Mouse (Mus musculus) small intestine, adult 2 months (tissue): ENCODE measurements around the gene Plin2.
"Not testable (repeated sequence)": the region's sequence is repeated elsewhere in the genome, so short reads cannot be mapped to it uniquely, and the experiment has no call there.

ENCODE experiments used
- CTCF ChIP-seq: fragments of 200-500 bp; IDR thresholded peaks from 2 replicates; pipeline ENCODE4 v1.5.1; 2012; ENCODE audit warnings: low read depth, mild to moderate bottlenecking, control low read depth, inconsistent platforms, low read length, moderate library complexity, mixed read lengths; ENCODE audit not compliant: insufficient replicate concordance, insufficient read length; ENCODE audit errors: extremely low read depth
- POLR2A ChIP-seq: fragments of 200-500 bp; IDR thresholded peaks from 2 replicates; pipeline ENCODE4 v1.6.1; 2012; ENCODE audit warnings: low read depth, mild to moderate bottlenecking, control low read depth, inconsistent platforms, low read length, moderate library complexity

DNA sequence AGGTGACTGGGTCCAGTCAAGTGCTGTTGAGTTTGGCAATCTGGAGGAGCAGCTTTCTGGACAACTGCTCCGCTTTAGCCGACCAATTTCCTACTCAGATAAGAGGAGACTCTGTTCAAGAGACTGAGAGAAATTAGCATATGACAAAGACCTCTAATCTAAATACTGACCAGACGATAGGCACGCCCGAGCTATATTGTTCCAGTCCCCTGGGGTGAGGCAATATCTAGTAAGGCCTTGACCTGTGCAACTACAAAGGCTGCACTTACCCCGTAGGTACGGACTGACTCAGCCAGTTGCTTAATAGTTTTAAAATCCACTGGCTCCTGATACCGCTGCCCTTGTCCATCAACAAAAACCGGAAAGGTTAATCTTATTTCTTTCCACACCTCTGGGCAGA, 32.3 kb downstream of the Plin2 start:
- TF ChIP-seq CTCF, POLR2A: not testable (repeated sequence)
